Mouse (Mus musculus) thymus, postnatal 25 days (tissue): ENCODE data around the gene Catsper4.
A peak's percentile ranks its signal among the peaks of the same experiment; 100 is the strongest.

Experiments used
- DNase-seq: peaks from one replicate; pipeline ENCODE4 v3.0.0; 2022

The Catsper4 gene

DNA sequence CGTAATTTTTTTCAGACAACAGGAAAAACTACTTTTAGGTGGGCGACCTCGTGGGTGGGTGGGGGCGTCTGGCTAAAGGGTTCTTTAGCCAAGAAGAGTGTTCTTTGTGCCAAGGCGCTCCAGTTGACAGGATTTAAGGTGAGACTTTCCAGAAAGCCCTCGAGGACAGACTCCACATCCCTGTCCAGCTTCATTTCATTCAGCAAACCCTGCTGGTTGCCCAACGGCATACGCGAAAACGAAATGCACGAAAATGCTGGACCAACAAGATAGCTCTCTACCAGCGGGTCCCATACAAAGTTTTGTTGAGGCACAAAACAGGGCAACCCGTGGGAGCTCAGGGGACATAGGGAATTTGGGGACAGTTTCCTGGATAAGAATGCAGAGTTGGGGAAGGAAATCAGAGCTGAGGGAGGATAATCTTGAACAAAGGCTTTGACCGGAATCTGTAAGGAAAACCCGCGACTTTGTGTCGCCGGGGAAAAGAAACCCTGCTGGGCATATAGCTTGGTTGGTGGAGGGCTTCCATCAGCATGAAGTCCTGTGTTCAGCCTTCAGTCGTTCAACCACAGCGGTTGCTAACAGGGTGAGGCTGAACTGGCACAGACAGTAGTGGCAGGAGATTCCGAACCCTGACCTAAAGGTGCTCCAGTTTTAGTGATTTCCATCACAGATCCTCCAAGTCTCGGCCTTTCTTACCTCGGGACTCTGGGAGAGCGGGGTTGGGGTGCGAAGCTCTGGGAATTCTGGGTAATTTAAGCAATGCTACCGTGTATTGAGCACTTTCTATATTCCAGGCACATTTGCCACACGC lies 23.1 kb upstream of the Catsper4 start:
- no peak for DNase-seq

DNA sequence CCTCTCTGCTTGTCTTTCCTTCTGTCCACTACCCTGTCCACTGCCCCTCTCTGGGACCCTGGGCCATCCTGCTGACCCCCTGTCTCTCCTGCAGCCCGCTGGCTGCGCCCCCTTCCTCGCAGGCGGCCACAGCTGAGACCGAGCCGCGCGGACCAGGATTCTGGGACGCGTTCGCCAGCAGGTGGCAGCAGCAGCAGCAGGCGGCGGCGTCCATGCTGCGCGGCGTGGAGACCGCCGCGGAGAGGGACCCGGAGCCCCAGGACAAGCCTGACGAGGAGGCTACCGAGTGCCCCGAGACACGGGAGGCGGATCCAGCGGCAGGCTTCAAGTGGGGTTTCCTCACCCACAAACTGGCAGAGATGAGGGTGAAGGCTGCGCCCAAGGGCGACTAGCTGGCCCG lies 22.5 kb upstream of the Catsper4 start:
- DNase-seq, result peak; percentile 76

DNA sequence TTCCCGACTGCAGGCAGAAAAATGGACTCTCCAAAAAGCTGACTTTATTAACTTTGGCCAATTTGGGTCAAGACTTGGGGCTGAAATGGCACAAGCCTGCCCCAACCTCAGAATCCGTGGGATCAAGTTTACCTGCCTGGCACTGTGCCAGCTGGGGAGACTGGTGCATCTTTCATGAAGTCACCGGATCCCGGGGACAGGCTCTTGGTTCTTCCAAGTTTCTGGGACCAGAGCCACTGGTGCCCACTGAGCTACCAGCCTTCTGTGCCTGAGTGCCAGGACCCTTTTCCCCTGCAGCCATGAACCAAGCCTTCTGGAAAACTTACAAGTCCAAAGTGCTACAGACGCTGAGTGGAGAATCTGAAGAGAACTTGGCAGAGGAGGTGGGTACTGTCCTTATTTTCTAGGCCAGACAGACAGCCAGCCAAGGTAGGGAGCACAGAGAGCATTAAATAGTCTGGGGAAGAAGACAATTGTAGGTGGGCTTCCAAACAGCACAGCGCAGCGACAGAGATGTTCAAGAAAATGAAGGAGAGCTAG lies 19.6 kb upstream of the Catsper4 start, which contains the start of gene Gm30191:
Gm30191 (plus strand) TSS at position 217 of the 540 bp plus-strand sequence.
- DNase-seq, result no peak

DNA sequence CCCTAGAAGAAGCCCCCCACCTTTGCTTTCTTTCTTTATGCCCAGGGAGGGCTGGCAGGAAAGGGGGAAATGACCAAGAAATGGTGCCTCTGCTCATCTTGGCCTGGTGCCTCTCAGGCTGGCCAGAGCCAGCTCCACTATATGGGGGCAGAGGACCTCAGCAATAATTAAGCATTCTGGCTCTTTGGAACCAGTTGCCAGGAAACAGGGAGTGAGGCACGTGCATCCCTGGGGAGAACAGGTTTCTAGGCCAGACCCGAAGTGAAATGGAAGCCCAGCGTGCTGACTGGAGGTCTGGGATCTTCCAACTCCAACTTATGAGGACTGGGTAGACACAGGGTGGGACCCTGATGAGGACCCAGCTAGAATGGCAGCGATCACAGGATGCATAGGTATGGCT lies 19.1 kb upstream of the Catsper4 start:
- no peak for DNase-seq

DNA sequence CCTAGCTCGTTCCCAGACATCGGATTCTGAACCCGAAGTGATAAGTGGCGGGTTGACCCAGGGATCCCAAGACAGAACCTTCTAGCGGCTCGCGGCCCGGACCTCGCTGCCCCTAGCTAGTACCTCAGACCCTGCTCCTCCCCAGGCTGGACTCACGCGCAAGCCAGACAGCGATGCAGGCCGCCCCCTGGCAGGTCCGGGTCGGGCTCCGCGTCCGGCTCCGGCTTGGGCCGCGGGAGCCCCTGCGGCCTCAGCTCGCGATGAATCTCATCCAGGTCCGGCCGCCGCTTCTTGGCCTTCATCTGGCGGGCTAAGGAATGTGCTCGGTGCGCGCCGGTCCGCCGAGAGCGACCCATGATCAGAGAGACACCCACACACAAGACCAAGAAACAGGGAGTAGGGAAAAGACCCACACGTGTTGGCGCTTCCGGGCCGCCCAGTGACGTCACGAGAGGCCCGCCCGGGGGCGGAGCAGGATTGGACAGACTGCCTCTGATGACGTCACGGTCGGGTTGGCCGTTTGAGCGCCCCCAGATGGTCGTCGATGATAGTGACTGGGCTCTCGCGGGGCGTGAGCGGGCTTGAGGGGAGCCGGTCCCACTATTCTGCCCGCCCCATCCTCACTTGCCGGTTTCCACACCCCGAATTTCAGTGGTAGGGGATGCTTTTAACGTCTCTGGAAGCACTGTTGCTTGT lies 18.1 kb upstream of the Catsper4 start, which contains the start of gene Zfp593:
Zfp593 (minus strand) TSS at position 445 of the 696 bp plus-strand sequence.
- peak; percentile 97 for DNase-seq

DNA sequence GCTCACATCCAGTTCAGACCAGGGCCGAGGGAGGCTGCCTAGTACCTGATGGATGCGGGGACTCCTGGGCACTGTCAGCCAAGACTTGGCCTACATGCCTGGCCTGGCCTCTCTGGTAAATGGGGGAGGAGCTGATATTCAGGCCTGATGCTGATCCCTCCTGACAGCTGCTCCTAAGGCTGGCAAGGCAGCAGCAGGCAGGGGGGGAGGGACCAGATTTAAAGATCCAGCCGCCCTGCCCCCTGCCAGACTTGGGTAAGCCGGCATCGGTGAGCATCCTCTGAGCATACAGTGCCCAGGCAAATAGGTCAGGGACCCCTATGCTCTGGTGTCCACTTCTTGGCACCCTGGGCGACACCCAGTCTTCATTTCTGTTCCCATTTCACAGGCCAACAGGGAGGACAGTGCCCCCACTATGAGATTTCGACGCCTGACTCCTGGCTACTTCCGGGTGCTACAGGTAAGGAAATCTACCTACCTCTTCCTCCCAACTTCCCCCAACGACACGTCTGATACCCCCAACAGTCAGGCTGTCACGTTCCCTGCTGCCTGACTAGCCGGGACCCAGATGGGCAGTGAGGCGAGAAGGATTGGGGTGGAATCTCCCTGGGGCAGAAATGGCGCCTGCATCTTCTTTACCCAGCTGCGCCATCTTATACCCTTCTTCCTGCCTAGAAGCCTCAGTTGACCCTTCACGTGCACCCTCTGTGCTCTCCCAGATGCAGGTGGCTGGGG lies 16.5 kb upstream of the Catsper4 start, which contains the start of gene E130218I03Rik:
E130218I03Rik (plus strand) TSS at position 147 of the 735 bp plus-strand sequence.
- no peak for DNase-seq

DNA sequence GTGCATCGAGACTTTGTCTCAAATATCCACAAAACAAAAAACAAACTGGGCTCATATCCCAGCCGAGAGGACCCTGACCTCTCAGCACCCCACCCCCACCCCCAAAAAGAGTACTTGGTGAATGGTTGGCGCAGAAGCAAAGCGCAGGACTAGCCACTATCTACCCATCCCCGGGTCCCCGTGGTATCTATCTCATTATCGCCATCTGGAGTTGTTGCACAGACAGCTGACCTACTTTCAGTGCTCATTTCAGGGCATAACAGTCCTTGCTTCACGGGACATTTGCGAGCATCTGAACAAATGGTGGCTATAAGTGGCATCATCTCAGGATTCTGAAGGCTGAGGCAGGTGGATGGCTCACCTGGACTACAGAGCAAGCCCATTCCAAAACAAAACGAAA lies 11.5 kb upstream of the Catsper4 start:
- no peak for DNase-seq

DNA sequence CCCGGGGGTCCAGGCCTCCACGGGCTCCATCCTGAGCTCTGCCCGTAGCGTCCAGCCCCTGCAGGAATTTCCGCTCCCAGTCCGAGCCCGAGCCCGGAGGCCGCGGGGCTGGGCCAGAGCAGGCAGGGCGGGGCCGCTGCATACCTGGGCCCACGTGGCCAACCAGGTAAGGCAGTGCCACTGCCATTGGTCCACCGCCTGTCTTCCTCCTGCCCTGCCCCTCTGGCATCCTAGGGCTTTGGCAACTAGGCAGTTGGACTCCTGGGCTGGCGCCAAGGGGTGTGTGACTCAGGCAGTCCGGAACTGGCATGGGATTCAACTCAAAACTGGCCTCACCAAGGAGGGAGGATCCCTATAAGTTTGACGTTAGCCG lies 11.1 kb upstream of the Catsper4 start, which contains the start of gene Cnksr1:
Cnksr1 (minus strand) TSS at position 121 of the 373 bp plus-strand sequence.
- DNase-seq, result no peak

DNA sequence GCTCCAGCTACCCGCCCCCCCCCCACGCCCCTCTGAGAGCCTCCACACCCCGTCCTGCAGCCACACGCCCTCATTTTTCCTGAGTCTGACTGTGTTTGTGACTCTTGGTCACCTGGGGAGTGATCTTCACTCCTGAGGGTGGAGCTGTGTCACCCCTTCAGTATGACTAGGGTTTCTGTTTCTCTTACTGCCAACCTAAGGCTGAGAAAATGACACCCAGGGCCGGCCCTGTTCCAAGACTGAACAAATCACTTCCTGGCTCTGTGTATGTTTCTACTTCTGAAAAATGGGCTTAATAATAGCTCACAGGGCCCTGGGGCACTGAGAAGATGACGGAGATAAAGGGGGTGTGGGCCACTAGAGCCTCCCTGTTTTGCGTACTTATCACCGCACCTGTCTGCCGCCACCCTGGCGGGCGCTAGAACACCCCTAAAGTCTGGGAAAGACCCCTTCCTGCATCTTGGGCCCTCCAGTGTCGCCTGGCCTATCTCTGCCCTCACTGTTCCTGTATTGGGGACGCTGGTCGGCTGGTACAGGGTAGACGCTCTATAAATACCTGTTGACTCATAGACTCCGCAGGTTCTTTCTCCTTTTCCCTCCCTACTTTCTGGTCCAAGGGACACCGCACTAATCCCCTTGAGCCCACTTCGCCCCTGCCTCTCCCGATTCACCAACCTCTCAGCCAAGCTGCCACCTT lies 10.5 kb upstream of the Catsper4 start:
- no peak for DNase-seq

DNA sequence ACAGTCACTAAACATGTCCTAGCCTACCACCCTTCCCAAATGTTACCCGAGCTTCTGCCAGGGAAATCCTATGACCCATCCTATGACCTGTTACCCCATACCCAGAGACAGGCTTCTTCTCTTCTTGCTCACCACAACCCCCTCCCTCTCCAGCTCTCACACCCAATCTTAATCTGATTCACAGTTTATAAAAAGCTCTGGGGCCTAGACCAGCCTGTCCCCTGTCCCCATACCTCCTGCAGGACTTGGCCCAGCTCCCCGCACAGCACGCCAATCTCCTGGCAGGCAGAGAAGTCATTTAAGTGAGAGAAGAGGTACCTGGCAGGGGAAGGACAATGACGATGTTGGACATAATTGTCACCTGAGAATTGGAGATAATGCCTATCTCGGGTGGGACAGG lies 7.7 kb upstream of the Catsper4 start:
- no peak for DNase-seq

DNA sequence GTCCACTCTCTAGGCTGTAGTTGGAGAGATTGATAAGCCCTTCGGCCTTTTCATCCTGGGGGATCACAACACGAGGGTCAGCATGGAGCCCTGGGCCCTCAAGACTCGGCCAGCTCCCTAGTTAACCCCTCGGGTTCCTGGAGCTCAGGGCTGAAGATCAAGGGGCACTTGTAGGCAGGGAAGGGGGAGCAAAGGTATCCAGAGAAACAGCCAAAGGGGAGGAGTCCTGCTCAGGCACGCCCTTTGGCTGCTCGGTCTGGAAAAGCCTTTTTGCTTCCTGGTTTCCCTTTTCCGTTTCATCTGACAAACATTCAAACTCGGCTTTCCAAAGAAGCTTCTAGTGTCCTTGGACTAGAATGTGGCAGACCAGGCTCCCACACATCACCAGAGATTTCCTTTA lies 3.2 kb upstream of the Catsper4 start:
- DNase-seq, result no peak

DNA sequence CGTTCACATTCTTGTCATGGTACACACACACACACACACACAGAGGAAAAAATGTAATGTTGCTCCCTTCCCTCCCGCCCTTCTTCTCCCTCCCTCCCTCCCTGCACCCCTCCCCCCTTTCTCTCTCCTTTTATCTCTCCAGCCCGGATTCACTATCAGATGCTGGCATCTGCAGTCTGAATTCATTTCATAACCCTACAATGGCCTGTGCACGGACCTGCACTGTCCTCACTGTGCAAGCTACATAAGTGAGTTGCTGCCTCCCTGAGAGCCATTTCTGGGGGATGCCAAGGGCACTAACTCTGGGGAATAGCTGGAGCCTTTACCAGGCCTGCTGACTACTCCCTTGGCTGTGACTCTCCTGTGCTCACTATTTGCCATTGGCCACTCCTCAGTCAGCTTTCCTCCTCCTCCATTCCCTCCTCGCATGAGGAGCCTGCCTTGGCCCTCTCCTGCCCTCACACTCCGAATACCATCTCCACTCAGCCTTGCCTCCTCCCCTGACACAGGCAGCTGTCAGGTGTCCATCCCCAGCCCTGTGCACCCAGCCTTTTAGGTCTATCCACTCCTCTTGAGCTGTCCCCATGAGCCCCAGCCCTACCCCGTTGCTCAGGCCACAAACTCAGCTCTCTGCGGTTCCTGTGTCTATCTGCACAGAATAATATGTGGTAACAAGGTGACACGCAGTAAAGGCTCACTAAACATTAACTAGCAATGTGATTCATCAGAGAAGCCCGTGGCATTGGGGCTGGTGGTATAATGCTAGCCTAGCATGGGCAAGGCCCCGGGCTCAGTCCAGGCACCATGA lies 4.2 kb downstream of the Catsper4 start:
- DNase-seq, result no peak

DNA sequence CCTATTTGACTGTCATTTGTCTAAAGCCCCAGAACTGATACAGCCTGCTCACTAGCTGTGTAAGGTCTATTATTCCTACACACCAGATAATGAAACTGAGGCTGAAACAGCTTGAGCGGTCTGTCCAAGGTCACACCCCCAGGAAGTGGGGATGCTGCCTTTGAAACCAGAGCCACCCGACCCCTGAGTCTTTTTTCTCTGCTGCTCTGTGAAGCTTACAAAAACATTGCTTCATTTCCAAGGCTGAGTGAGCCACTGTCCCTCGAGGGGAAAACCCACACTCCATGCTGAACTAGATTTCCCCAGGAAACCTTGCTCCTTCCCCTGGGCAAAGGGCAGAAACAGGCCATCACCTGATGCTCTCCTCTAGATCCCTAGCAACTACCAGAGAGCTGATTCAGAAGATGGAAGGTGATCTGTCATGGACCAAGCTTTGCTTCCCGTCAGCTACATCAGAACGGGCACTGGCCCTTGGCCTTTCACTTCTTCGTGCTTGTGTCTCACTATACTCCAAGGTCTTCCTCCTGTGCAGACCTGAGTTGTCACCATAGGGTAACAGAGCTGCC lies 20.6 kb downstream of the Catsper4 start:
- no peak for DNase-seq

DNA sequence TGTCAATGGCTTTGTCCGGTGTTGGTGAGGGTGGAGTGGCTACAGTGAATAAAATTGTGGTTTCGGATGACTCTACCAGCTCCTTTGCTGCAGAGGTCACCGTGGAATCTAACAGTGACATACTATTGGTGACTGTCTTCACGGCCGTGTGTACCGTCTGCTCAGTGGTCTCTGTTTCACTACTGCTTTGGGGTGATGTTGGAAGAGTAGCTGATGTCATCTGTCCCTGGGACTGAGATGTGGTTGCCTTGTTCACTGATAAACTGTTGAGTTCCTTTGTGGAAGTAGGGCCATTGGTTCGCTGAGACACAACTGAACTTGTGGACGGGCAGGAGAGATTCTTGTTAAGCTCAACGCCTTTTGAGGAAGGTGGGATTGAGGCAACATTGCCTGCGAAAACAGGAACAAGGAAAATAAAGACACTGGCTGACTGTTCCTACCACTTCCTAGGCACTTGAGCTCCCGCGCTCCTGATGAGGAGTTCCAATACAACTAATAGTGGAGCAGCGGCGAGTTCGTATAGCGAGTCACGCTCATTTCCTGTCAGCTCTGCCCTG lies 23.8 kb downstream of the Catsper4 start:
- no peak for DNase-seq

DNA sequence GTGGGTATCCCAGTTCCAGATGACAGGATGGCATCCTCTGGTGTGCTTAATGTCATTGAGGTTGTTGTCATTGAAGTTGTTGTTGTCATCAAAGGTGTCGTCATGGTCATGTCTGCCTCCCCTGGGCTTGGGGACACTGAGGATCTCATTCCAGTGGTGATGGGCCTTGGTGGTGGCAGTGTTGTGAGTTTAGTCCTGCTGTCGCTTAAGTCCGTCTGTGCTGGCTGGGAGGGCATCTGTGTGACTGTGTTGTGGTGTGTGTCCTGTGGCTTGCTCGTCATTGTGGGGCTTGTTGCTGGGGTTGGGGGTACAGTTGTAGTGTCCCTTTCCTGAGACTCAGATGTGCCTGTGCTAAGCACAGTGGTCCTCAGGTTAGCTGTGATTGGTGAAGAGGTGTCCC lies 24.3 kb downstream of the Catsper4 start, which contains the start of gene Gm7534:
Gm7534 (minus strand) TSS at position 101 of the 400 bp plus-strand sequence.
- DNase-seq, result no peak

DNA sequence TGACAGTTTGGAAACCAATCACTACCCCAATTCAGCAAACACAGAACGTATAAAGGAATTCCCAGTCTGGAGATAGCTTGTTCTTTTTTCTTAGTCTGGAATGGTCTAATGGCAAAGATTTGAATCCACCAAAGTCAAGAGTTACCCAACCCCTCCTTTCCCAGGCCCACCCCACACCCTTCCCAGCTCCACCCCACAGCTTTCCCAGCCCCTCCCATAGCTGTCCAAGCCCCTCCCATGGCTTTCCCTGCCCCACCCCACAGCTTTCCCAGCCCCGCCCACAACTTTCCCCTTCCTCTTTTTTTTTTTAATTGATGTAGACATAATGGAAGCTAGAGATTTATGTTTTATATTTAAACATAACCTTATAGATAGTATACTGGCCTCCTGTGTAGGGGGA lies 27.8 kb downstream of the Catsper4 start:
- no peak for DNase-seq

DNA sequence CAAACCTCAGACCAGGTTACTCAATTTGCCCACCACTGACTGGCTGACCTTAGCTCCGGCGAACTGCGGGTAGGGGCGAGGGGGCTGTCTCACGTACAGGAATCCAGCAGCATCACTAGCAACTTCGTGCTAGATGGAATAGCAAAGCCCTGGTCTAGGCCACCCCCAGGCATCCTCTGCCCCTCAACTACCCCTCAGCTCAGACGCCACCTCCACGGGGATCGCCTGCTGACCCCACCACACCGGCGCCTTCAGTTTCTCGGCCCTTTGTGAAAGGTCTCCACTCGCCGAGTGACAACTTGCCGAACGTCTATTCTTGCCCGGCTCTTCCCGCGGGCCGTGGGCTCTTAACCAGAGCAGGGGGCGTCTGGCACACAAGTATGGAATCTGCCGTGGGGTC lies 40.9 kb downstream of the Catsper4 start:
- no peak for DNase-seq

DNA sequence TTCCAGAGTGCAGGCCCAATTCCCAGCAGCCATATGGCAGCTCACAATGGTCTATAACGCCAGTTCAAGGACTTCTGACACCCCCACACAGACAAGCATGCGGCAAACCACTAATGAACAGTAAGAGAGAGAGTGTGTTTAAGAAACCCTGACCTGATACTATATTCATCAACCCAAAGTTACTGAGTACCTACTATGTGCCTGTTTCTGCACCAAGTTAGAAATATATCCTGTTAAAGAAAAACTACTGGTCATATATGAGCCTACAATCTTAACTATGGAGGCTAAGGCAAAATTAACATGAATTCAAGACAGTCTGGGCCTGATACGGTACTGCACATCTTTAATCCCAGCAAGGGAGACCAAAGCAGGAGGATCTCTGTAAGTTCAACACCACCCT lies 41.6 kb downstream of the Catsper4 start:
- no peak for DNase-seq

DNA sequence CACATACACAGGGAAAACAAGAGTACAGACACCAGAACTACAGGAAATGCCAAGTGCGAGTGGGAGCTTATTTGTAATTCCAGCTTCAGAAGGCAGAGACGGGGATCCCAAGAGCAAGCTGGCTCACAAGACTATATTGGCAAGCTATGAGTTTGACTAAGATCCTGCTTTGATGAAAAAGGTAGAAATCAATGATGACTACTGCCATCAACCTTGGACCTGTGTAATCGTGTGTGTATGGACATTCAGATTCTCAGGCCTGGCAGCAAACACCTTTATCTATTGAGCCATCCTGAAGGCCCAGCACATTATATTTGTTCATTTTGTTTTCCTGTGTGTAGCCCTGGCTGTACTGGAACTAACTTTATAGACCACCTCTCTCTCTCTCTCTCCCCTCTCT lies 43.5 kb downstream of the Catsper4 start:
- no peak for DNase-seq

DNA sequence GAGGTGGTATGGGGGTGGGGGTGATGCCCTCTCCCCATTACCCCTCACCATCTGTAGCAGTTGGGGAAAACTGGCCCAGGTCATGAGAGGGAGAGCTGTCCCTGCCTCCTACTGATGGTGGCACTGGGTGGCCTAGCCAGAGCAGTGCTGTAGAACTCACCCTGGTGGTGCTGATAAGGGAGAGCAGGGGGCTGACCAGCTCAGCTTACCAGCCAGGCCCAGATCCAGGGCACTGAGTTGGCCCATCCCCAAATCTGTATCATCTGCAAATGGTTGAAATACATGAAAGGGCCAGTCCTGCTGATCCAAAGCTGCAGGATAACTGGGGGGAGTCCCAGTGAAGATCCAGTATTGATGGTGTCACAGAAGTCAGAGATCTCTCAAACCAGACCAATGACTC lies 45.4 kb downstream of the Catsper4 start:
- no peak for DNase-seq

DNA sequence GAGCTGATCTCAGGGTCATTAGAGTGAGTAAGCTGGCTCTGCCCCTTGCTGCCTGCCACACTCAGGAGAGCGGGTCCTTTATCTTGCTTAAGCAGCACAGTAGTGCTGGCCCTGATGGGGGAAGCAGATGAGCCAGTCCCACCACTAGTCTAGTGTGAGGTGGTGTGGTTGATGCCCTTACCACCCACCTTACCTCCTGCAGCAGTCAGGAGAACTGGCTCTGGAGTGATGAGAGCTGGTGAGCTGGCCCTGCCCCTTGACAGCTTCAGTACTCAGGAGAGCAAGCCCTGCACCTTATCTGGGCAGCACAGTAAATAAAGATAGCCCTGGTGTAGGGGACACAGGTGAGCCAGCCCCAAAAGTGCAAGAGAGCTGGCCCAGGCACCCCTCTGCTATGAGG lies 46.1 kb downstream of the Catsper4 start:
- no peak for DNase-seq
